Mouse (Mus musculus): ENCODE measurements around the gene Serpinf2.
A peak's percentile ranks its signal among the peaks of the same experiment; 100 is the strongest.
"Not testable (repeated sequence)": the region's sequence is repeated elsewhere in the genome, so short reads cannot be mapped to it uniquely, and the experiment has no call there.

Serpinf2 gene

DNA sequence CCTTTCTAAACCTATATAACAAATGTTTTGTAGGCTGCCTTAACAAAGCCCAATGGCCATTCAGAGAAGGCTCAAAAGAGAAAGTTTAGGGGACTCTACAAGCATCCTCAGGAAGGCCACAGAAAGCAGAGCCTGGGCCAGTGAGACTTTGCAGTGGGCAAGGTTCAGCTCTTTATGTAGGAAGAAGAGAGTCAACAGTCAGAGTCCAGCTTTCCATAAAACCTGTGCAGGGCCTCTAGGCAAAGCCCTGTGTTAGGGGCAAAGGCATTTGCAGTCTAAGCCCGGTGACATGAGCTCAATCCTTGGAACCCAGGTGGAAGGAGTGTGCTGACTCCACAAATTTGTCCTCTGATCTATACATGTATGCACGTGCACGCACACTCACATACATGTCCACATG is 14.9 kb downstream of the Serpinf2 start:
- no peak for DNase-seq

DNA sequence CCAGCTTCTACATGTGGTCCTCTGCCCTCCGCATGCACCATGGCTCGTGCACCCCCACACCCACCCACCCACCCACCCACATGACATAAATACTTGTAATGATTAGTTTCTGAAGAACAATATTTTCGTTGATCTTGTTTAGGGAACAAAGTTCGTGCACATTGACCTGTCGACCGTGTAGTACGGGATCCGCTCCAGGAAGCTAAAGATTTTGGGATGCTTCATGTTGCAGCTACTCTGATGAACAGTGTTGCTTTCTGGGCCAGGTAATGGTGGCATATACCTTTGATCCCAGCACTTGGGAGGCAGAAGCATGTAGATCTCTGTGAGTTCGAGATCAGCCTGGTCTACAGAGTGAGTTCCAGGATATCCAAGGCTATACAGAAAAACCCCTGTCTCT is 15.4 kb downstream of the Serpinf2 start:
- DNase-seq: no peak

DNA sequence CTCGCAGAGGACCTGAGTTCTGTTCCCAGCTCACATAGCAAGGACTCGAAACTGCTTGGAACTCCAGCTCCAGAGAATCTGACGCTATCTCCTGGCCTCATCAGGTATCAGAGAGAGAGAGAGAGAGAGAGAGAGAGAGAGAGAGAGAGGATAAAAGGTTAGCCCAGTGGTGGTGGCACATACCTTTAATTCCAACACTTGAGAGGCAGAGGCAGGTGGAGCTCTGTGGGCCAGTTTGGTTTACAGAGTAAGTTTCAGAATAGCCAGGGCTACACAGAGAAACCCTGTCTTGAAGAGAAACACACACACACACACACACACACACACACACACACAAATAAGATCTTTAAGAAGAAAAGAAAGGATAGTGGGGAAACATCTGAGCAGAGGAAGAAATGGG is 16.3 kb downstream of the Serpinf2 start:
- no peak for DNase-seq

DNA sequence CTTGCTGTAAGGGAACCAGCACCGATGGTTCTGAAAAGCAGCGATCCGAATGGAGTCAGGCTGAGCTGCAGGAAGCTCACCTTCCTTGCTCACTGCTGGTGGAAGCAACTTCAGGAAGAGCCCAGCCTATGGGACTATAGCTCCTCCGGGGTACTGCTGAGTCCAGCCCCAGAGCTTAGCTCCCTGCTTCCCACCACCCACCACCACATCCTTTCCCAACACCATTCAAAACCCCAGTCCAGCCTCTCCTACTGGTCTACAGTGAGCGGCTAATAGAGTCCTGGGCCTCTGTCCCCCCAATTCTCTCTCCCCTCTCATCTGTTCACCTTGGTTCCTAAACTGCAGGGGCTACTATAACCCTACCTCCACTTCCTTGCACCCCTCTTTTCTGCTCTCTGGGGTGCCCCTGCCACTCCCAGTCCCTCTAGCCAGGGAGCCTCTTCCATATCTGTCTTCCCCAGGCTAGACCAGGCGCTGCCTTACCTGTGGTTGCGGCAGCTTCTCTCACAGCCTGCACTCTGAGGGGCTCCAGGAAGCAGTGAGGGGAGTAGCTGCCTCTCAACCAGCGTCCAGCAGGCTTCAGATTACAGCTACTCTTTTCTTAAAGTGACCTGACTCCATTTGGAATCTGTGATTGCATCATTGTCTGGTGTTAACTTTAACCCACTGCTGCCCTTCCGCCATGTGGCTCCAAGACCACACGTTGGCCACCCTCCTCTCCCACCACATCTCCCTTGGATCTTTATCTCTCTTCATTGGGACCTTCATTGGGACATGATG is 17.2 kb downstream of the Serpinf2 start, which contains the start of gene Serpinf1:
Gene Serpinf1 (minus strand): TSS at position 689 of the 780 bp plus-strand sequence.
- DNase-seq: no peak

DNA sequence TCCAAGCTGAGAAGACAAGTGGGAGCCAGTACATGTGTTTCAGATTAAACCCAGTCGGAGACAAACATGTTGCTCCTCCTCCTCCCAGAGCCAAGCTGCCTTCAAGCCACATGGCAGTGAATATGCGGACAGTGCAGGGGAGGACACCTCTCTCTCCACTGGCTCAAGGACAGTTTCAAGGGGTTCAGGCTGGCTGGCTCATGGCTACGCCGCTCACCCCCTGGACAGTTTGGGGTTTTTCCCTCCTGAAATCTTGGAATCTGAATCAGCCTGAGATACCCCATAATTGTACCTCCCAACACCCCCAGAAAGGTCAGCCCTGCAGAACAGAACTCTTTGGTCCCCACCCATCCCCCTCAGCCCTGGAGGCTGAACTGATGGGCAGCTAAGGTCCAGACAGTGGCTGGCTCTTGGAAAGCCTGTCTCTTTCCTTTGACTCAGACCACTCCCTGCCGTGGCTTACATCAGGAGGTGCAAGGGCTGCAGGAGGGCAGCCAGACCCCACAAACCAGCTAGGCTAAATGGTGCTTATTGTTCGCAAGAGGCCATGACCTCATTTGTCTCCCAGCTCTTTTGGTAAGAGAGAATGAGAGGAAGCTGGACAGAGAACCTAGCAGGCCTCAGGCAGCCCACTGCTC is 17.9 kb downstream of the Serpinf2 start:
- DNase-seq: no peak

DNA sequence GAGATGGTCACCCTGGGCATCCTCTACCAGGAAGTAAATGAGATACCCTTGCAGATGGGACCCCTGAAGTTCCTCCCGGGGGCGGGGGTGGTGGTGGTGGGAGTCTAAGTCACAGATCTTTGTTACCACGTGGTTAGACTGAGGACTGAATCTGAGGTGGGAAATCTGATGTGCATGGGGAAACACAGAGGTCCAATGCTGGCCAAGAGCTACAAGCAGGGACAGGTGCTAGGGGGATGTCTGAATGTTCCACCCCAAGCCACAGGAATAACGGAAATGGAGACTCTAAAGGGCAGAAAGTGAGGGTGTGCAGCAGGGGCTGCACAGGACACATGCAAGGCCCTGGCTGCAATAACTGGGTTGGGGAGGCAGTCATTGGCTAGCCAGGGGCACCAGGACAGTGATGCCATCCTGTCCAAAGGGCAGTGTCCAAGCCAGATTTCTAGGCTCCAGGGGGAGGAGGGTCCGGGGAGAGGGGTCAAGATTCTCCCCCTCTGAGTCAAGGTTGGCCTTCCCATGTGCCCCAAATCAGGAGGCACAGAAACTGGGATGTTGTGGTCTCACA is 18.5 kb downstream of the Serpinf2 start:
- DNase-seq: no peak

DNA sequence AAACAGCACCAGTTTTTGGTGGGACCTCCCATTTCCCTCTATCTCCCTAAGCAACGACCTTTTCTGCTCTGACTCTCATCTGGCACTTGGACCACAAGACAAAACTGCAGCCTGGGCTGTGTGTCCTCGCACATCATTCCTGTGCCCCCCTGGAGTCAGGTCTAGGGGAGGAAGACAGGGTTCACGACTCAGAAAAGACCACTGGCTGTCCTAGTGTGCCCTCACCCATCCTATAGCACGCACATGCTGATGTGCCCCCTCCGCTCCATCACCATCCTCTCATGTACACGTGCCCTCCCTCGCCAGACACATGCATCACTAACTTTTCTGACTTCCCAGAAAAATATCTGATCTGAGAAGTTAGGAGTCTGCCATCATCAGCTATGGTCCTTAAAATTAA is 19.4 kb downstream of the Serpinf2 start:
- DNase-seq: no peak

DNA sequence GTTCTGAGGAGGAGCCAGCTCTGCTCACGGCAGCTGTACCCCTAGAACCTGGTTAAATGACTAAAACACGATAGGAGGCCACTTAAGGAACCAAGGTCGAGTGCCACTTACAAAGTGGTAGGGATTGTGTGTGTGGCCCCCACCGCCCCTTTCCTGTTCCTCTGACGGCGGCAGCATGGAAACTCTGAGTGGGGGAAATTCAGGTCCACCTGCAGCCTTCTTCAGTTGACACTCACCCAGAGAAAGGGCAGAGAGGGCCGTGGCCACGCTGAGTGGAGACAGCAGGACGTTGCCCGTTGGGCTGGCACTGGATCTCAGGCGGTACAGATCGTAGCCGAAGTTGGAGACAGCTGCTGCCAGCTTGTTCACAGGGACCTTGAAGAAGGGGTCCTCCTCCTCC is 23.4 kb downstream of the Serpinf2 start:
- no peak for DNase-seq

DNA sequence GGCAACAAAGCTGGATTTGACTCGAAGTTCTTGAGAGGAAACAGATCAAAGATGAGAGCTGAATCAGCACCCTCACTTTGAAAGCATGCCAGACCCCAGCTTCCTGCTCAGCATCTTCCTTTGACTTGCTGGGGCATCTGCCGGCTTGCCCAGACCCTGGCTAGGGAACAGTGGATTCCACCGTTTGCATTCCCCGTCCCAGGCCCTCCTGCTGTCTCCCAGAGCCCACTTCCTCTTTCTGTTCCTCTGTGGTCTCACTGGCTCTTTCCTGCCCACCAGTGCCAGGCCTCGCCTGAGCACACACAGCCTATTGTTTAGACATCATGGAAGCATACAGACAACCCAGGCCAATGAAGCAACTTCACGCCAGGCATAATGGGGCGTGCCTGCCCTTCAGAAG is 24.3 kb downstream of the Serpinf2 start:
- DNase-seq: peak in 1 of 2 experiments; percentile 20

DNA sequence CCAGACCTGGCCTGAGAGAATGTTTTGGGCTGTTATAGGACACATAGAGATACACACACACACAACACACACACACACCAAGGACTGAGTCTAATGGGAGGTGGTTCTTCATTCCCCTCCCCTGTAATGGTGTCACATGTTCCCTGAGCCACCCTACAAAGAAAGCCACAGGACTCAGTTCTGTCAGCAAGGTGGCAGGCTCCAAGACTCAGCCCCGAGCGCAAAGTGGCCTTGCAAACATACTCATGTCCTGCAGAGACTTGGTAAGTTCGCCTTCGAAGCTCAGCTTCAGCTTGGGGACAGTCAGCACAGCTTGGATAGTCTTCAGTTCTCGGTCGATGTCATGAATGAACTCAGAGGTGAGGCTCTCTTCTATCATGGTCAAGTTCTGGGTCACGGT is 28.8 kb downstream of the Serpinf2 start:
- no peak for DNase-seq

DNA sequence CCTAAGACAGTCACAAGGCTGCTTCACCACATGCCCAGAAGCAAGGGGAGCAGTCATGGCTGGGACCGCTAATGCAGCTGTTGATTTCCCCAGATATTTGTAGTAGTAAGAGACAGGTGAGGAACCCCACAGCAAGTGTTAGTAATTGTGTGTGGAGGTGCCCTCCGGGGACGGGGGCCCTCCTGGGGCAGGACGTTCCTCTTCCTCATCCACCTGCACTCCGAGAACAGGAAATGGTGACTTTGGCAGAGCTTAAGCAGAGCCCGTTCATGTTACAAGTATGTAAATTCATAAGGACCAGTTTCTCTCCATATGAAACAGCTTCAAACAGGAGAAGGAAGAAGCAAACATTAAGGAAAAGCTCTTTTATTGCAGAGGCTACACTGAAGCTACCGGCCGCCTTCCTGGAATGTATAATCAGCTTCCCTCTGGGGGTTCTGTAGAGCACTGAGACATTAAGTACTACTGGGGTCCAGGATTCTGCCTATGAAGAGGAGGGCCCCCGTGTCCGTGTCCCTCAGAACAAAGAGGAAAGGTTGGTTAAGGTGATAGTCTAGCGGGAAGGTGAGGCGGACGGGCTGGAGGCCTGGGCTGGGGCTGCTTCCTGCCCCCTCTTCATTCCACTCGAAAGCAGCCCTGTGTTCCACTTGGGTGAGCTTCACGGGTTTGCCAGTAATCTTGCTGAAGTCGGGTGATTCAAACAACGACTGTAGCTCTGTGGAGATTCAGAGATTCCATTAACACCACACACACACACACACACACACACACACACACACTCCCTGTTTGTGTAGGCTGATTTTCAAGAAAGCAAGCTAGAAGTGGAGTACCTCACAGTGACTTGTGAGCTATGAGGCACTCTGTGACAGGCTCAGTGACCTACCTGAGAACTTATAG is 29.5 kb downstream of the Serpinf2 start:
- DNase-seq: no peak

DNA sequence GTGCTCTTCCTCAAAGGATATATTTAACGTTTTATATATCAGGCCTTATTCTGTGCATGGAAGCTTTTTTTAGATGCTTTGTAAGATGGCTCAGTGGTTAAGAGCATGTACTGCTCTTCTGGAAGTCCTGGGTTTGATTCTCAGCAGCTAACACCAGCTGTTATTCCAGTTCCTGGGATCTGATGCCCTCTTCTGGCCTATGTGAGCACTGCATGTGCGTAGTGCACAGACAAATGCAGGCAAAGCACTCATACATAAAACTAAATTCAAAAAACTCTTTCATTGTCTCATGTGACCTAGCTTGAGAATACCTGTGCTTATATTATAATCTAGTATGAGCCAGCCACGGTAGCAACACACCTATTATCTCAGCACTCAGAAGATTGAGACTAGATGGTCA is 32.5 kb downstream of the Serpinf2 start:
- DNase-seq: peak; percentile 65 to 68

DNA sequence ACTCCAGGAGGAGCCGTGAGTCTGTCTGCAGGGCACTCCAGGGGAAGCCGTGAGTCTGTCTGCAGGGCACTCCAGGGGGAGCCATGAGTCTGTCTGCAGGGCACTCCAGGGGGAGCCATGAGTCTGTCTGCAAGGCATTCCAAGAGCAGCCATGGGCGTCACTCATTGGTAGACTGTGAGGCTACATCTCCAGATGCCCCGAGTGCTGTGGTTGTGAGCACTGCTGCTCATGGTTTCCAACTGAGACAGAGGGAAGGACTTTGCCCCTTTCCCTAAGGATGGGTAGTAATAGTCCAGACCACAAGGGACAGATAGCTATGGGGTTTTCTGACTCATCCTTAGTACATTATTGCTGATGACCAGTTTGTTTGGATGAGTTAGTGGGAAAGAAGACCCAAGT is 33.3 kb downstream of the Serpinf2 start:
- no peak for DNase-seq

DNA sequence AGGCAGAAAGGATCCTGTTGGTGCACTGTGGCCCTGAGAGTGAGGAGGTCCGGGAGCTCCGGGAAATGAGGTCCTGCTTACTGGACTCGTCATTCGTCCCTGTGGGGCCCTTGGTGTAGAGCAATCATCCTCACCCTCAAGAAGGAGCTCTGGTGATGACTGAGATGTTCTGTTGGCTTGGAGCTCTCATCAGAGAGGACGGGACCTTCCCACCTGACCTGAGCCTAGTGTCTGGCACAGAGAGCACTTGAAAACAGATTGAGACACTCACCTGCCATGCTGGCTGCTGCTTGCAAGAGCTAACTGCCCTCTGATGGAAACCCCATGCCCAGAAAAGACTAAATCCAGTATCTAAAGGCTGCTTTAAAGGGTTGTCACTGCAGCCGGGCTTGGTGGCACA is 34.6 kb downstream of the Serpinf2 start:
- no peak for DNase-seq

DNA sequence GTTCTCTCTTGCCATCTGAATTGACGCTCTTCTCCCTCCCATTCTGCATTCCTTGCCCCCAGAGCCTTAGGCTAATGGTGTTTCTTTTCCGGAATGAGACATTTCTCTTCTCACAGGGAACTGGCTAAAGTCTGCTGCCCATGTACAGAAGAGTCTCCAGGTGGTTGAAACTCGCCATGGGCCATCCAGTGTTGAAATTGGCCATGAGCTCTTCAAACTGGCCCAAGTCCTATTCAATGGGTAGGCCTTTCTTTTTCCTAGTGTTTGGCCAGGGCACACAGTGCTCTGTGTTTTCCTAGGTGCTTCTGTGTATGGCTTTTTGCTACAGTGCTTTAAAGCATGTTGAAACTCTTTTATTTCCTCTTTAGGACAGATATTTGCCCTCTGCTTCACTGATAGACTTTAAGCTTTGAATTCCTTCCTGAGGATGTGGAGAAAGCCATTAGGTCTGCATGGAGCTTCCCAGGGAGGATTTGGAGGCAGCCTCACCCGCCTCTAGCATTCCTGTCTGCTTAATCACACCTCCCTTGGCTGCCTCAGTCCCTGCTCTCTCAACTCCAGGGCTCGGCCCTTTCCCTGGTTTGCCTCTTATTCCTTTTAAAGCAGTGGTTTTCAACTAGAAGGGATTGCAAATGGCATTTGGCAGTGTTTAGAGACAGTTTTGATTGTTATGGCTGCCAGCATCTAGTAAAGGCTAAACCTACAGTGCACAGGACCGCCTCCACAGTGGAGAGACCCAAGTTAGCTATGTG is 35.9 kb downstream of the Serpinf2 start:
- DNase-seq: no peak

DNA sequence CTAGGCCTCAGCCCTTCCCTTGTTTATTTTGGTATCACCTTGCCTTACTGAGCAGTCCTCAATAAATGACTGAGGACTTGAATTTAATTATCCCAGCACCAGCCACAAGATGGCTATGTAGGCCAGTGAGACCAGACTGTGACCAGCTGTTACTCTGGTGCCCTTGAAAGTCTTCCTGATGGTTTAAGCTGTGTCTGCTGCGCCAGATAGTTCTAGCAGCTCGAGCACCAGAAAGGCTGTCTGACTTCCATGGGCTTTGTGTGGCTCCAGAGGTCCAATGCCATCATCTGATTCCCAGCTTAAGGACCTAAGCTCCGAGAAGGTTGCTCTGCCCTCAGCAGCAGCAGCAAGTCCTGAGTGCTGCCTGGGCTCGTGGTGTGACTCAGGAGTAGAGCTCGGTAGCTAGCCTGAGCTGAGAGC is 37.1 kb downstream of the Serpinf2 start:
- DNase-seq: peak; percentile 72 to 80

DNA sequence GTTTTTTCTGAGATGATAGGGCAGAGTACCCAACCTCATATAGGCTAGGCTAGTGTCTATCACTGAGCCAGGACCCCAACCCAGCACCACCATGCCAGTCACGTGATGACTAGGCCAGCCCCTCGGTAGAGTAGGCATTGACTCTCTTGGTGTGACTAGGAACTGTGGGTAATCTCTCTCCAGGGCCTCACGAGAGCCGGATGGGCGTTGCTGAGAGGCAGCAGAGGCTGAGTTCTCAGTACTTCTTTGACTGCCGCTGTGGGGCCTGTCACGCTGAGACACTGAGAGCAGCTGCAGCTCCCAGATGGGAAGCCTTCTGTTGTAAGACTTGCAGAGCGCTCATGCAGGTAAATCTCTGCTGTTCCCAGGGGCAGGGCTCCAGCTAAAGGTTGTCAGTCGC is 39.3 kb downstream of the Serpinf2 start:
- DNase-seq: peak; percentile 45 to 46

DNA sequence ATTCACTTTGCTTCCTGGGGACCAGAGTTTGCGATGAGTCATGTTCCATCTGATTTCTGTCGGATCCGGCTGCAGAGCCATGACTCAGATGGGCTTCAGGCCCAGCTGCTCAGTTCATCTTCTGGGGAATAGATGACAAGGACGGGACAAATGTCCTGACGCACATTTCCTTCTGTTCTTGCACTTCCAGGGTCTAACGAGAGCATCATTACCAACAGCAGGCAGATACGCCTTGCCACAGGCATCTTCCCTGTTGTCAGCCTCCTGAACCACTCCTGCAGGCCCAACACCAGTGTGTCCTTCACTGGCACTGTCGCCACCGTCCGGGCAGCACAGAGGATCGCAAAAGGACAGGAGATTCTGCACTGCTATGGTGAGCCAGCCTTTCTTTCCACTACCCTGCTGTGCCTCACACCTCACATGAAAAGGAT is 40.0 kb downstream of the Serpinf2 start:
- DNase-seq: peak in 1 of 2 experiments; percentile 44

DNA sequence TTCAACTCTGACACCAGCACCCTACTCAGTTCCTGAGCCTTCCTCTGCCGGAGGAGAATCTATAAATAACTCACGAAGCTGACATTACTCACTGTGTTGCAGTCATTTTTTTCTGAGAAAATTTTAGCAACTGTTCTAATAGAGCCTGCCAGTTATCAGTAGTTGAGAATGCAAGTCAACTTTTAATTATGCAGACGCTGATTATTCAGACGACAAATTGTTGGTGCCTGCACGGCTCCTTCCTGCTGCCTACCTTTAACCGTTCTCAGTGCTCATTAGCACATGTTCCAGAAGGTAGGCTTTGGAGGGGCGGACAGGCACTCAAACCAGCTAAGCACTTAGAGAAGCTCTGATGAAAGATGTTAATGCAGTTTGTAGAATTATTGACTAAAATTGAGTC is 41.9 kb downstream of the Serpinf2 start:
- no peak for DNase-seq

DNA sequence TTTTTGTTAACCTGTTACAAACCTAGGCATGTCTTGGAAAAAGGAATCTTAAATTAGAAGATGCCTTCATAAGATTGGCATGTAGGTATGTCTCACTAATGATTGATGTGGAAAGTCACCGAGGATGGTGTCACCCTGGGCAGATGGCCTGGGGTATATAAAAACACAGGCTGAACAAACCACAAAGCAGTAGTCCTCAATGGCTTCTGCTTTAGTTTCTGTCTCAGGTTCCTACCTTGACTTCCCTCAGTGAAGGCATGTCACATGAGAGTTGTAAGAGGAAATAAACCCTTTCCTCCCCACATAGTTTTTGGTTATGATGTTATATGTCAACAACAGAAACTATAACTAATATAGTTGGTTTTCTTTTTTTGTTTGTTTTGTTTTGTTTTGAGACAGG is 43.8 kb downstream of the Serpinf2 start:
- DNase-seq: no peak

DNA sequence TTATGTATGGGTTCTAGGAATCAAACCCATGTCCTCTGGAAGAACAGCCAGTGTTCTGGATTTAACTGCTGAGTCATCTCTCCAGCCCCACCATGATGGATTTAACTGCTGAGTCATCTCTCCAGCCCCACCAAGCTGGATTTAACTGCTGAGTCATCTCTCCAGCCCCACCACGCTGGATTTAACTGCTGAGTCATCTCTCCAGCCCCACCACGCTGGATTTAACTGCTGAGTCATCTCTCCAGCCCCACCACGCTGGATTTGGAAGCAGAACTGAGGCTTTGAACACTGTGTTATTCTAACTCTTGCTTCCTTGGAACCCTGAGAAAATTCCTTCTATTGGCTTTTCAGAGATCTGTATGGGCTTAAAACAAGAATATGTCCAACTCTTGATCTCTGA is 55.9 kb downstream of the Serpinf2 start:
- DNase-seq: not testable (repeated sequence)
